ENCODE assay signal across 8 mouse cellular contexts in the genomic region with DNA sequence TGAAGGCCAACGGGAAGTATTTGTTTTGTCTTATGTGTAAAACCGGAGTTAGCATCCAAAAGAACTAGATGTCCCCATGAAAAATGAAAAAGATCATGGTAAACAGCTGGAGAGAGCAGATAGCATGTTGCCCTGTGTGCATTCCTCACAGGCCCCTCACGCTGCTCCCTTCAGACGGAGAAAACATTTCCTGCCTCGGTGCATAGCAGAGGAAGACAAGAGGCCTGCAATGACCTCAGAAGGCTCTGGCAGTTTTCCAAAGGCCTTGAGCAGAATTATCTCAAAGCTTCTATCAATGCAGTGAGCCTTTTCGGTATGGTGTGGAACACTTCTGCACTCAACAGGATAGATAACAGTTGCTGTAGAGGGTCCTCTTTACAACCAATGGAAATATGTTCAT.
DNase-seq lines count a peak whose midpoint lies in the region; ATAC-seq and TF ChIP-seq lines count a peak whose summit lies in the region.

No protein-coding gene starts in this region.

- peak; percentile 23 to 38 for DNase-seq in cerebellum, postnatal 10 days
- DNase-seq in cerebellum, adult 9-10 months, result no peak
- DNase-seq in layer of hippocampus, adult 2 months (ENCODE audit: low spot score in 2 of 2), result no peak
- DNase-seq in B cell, adult 2 months, result no peak

- H3K9ac ChIP-seq in intestine, embryonic 15.5 days, result no peak overlapping the region
- H3K9ac ChIP-seq in lung, embryonic 16.5 days (ENCODE audit: low read length), result no peak overlapping the region

- H3K27ac ChIP-seq in intestine, embryonic 15.5 days, result peak overlapping the region; percentile 7; the same call in 1 of the 2 replicates
- peak overlapping the region; percentile 84 for H3K27ac ChIP-seq in lung, embryonic 16.5 days (ENCODE audit: low read length)
- no peak overlapping the region for H3K27ac ChIP-seq in layer of hippocampus, adult 2 months

- no peaks in the 10 kb centered on the region for H3K9me3 ChIP-seq in intestine, embryonic 15.5 days
- no peaks in the 10 kb centered on the region for H3K9me3 ChIP-seq in lung, embryonic 16.5 days (ENCODE audit: control insufficient read depth, low read length)

- no peak overlapping the region for H3K4me2 ChIP-seq in intestine, embryonic 15.5 days (replicated peaks)
- H3K4me2 ChIP-seq in lung, embryonic 16.5 days (ENCODE audit: low read depth, low read length), result no peak overlapping the region

- H3K36me3 ChIP-seq in intestine, embryonic 15.5 days, result no peaks in the 10 kb centered on the region
- H3K36me3 ChIP-seq in lung, embryonic 16.5 days (ENCODE audit: control insufficient read depth, insufficient read depth, low read length), result no peaks in the 10 kb centered on the region

- peaks cover 6% of the 10 kb centered on the region; the same call in 1 of the 2 replicates for H3K4me1 ChIP-seq in intestine, embryonic 15.5 days (replicated peaks)
- H3K4me1 ChIP-seq in lung, embryonic 16.5 days (replicated peaks; ENCODE audit: control insufficient read depth, insufficient read depth, low read length), result peaks cover 16% of the 10 kb centered on the region

- no peak overlapping the region for H3K4me3 ChIP-seq in intestine, embryonic 15.5 days (replicated peaks)
- H3K4me3 ChIP-seq in lung, embryonic 16.5 days (ENCODE audit: low read length), result no peak overlapping the region
- no peak overlapping the region for H3K4me3 ChIP-seq in layer of hippocampus, adult 2 months

- ATAC-seq in common myeloid progenitor, adult 5-6 weeks (replicated peaks; ENCODE audit: low read depth, poor library complexity, severe bottlenecking), result peak; percentile 71
- ATAC-seq in intestine, embryonic 15.5 days, result peak; percentile 74
- peak; percentile 96 for ATAC-seq in lung, embryonic 16.5 days (ENCODE audit: low read depth)
- ATAC-seq in monocyte, adult 5-6 weeks (replicated peaks; ENCODE audit: insufficient number of reproducible peaks, low FRiP score, low TSS enrichment, poor library complexity, severe bottlenecking), result no peak

- H3K27me3 ChIP-seq in intestine, embryonic 15.5 days (replicated peaks), result no peaks in the 10 kb centered on the region
- H3K27me3 ChIP-seq in lung, embryonic 16.5 days (ENCODE audit: control insufficient read depth, insufficient read depth, low read depth, low read length), result no peaks in the 10 kb centered on the region

- 29% methylated on average over 6 of the region's 6 CpGs for WGBS in intestine, embryonic 15.5 days
- 5% methylated on average over 6 of the region's 6 CpGs for WGBS in lung, embryonic 16.5 days

- no peak for TF ChIP-seq CTCF in layer of hippocampus, adult 2 months (conservative IDR thresholded peaks at IDR 0.05)

Comparison
In these comparisons a context has a peak if more than half of its experiments do, and no peak if none do; other contexts are left out.
1. DNase-seq: peak in cerebellum, postnatal 10 days (2 of 2); none in cerebellum, adult 9-10 months (single experiment), layer of hippocampus, adult 2 months (0 of 2) and B cell, adult 2 months (0 of 2).